Mouse (Mus musculus) midbrain, embryonic 16.5 days (tissue): ENCODE measurements around the gene Fbxl15. TPM values are rescaled to one million over a fixed set of nuclear protein-coding genes. Genes with fewer than 3 reads are reported as not detected.
A peak's percentile ranks its signal among the peaks of the same experiment; 100 is the strongest.

ENCODE experiments used
- ATAC-seq: fragments of 200-750 bp; cut with Nextera tagmentation; 2 replicates; pipeline ENCODE4 v1.8.0; 2017; ENCODE audit warnings: moderate TSS enrichment
- H3K27ac ChIP-seq: fragments of 300-500 bp; sonication (generic); 2 replicates; pipeline ENCODE4 v1.5.1; 2014; ENCODE audit warnings: mild to moderate bottlenecking, low read length, mixed read lengths
- H3K27me3 ChIP-seq: fragments of 300-500 bp; sonication (generic); 2 replicates; pipeline ENCODE4 v1.6.1; 2014; ENCODE audit warnings: low read depth, low read length, mixed read lengths; ENCODE audit not compliant: control insufficient read depth, insufficient read depth
- H3K36me3 ChIP-seq: fragments of 300-500 bp; sonication (generic); 2 replicates; pipeline ENCODE4 v1.6.1; 2014; ENCODE audit warnings: mild to moderate bottlenecking, low read length, moderate library complexity, mixed read lengths; ENCODE audit not compliant: control insufficient read depth, insufficient read depth
- H3K4me1 ChIP-seq: fragments of 300-500 bp; sonication (generic); 2 replicates; pipeline ENCODE4 v1.6.1; 2014; ENCODE audit warnings: mild to moderate bottlenecking, low read length, mixed read lengths; ENCODE audit not compliant: control insufficient read depth, insufficient read depth
- H3K4me2 ChIP-seq: fragments of 300-500 bp; sonication (generic); 2 replicates; pipeline ENCODE4 v1.6.1; 2014; ENCODE audit warnings: mild to moderate bottlenecking, low read length, mixed read lengths
- H3K4me3 ChIP-seq: fragments of 300-500 bp; sonication (generic); 2 replicates; pipeline ENCODE4 v1.5.1; 2014; ENCODE audit warnings: low read depth, mild to moderate bottlenecking, low read length, moderate library complexity, mixed read lengths
- H3K9ac ChIP-seq: fragments of 300-500 bp; sonication (generic); 2 replicates; pipeline ENCODE4 v1.6.1; 2014; ENCODE audit warnings: low read depth, low read length, mixed read lengths
- H3K9me3 ChIP-seq: fragments of 300-500 bp; sonication (generic); replicated peaks from 2 replicates; pipeline ENCODE4 v1.6.1; 2014; ENCODE audit warnings: mild to moderate bottlenecking, low read length, mixed read lengths; ENCODE audit not compliant: control insufficient read depth, poor library complexity, severe bottlenecking
- WGBS: fragments of 180-500 bp; shearing (Covaris S2); extraction: QIAGEN DNeasy Blood & Tissue Kit; methylation state at CpG from one replicate; pipeline ENCODE4 v1.1.7; 2014; 5-methylcytosine and 5-hydroxymethylcytosine counted together
- polyA plus RNA-seq: library from polyadenylated mRNA; unstranded; fragments of >200 nt; fragmentation: Nextera tagmentation; extraction: Ambion mirVana; gene quantifications from 2 replicates; pipeline ENCODE4 v1.2.1, GENCODE M21; 2015

The Fbxl15 gene
- polyA plus RNA-seq, 1 experiment from 2014 or later: 51.3 TPM

GRCm38 (mm10) chr19:46326756-46327305 is 1.2 kb upstream of the Fbxl15 start, which contains the start of gene Psd:
Psd (minus strand) TSS chr19:46327156.
- Histone ChIP-seq H3K9ac (peak within 1 kb of the TSS; percentile 85), H3K36me3 (peaks cover 10% of the 10 kb centered on the region), H3K27me3 (no peaks in the 10 kb centered on the region), H3K4me3 (peak within 1 kb of the TSS; percentile 75), H3K4me1 (peaks cover 57% of the 10 kb centered on the region), H3K9me3 (no peaks in the 10 kb centered on the region), H3K27ac (peak within 1 kb of the TSS; percentile 98), H3K4me2 (peak within 1 kb of the TSS; percentile 98)
- under 1% methylated on average over 34 of the region's 35 CpGs for WGBS
- ATAC-seq: no peak

DNA sequence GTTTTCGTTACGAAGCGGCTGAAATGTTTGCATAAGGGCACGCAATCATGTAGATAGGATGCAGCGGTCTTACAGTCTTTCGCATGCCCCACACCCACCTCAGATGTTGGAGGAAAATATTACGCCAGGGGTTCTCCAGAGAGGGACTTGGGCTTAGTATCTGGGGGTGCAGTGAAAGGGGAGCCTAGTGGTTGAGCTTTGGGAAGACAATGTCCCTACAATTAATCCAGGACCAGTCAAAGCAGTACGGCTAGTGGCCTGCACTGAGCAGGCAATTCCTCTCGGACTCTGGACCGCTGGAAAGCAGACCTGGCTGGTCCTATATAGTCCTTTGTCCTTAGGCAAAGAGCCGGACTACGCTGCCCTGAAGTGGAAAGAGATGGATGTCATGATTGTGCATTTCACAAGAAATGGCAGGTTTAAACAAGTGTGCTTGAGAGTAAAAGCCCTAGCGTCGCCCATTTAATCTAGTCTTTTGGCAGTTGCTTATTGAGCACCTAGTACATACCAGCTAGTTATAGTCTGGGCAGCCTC is 386 bp upstream of the Fbxl15 start:
- H3K4me1 ChIP-seq: peaks cover 49% of the 10 kb centered on the region
- peak overlapping the region; percentile 75 for H3K4me3 ChIP-seq
- ATAC-seq: peak; percentile 0; the same call in 1 of the 2 replicates
- peak overlapping the region; percentile 98 for H3K4me2 ChIP-seq
- H3K27ac ChIP-seq: peak overlapping the region; percentile 98
- 26% methylated on average over 14 of the region's 14 CpGs for WGBS
- peaks cover 15% of the 10 kb centered on the region for H3K36me3 ChIP-seq
- H3K9me3 ChIP-seq: no peaks in the 10 kb centered on the region
- H3K9ac ChIP-seq: peak overlapping the region; percentile 85
- H3K27me3 ChIP-seq: no peaks in the 10 kb centered on the region

DNA sequence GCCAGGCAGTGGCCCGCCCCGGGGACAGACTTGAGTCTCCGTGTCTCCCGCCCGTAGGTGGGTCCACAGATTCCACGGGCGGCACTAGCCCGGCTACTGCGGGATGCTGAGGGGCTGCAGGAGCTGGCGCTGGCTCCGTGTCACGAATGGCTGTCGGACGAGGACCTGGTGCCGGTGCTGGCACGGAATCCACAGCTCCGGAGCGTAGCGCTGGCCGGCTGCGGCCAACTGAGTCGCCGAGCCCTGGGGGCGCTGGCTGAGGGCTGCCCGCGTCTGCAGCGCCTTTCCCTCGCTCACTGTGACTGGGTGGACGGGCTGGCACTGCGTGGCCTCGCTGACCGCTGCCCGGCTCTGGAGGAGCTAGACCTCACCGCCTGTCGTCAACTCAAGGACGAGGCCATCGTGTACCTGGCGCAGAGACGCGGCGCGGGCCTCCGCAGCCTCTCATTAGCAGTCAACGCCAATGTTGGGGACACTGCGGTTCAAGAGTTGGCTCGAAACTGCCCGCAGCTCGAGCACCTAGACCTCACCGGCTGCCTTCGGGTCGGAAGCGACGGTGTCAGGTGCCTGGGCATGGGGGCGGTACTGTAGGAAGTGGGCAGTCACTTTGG is 1.2 kb downstream of the Fbxl15 start:
- H3K4me2 ChIP-seq: peak overlapping the region; percentile 98
- H3K9ac ChIP-seq: peak overlapping the region; percentile 85
- no peaks in the 10 kb centered on the region for H3K27me3 ChIP-seq
- peaks cover 15% of the 10 kb centered on the region for H3K36me3 ChIP-seq
- peak overlapping the region; percentile 98 for H3K27ac ChIP-seq
- peak; percentile 7; the same call in 1 of the 2 replicates for ATAC-seq
- no peaks in the 10 kb centered on the region for H3K9me3 ChIP-seq
- under 1% methylated on average over 54 of the region's 54 CpGs for WGBS
- H3K4me3 ChIP-seq: peak overlapping the region; percentile 75
- peaks cover 34% of the 10 kb centered on the region for H3K4me1 ChIP-seq

DNA sequence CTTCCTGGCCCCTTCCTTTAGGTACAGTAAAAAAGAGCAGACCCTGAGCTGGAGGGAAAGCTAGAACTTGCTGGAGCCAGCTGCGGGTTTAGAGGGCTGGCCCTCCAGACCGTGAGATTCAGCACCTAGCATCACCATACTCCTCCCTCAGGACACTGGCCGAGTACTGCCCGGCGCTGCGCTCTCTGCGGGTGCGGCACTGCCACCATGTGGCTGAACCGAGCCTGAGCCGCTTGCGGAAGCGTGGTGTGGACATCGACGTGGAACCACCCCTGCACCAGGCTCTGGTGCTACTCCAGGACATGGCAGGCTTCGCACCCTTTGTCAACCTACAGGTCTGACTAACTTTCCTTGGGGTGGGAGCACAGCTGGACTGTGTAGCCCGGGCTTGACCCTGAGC is 2.0 kb downstream of the Fbxl15 start:
- Histone ChIP-seq H3K9ac (no peak overlapping the region), H3K4me1 (peaks cover 26% of the 10 kb centered on the region), H3K4me3 (no peak overlapping the region), H3K27ac (no peak overlapping the region), H3K36me3 (peaks cover 15% of the 10 kb centered on the region), H3K27me3 (no peaks in the 10 kb centered on the region), H3K9me3 (no peaks in the 10 kb centered on the region), H3K4me2 (peak overlapping the region; percentile 98)
- no peak for ATAC-seq
- WGBS: 6% methylated on average over 16 of the region's 16 CpGs

DNA sequence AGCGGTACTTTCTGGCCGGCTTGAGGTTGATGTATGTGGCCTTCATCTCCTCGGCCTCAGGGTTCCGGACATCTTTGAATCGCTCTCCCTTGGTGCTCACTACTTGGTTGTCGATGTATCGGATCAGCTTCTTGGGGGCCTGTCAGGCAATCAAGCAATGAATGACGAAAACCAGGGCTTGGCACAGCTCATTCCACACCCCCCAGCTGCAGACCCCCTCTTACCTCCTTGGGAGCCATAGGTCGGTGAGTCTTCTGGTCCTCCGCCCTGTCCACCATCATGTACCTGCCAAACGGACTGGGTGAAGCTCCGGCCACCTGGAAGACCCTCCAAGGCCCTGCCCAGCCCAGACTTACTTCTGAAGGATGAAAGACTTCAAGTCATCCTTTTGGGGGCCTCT is 2.7 kb downstream of the Fbxl15 start:
- no peaks in the 10 kb centered on the region for H3K9me3 ChIP-seq
- peaks cover 15% of the 10 kb centered on the region for H3K36me3 ChIP-seq
- WGBS: 95% methylated on average over 12 of the region's 12 CpGs
- H3K27ac ChIP-seq: no peak overlapping the region
- no peak overlapping the region for H3K9ac ChIP-seq
- peaks cover 18% of the 10 kb centered on the region for H3K4me1 ChIP-seq
- H3K27me3 ChIP-seq: no peaks in the 10 kb centered on the region
- no peak for ATAC-seq
- no peak overlapping the region for H3K4me3 ChIP-seq
- no peak overlapping the region for H3K4me2 ChIP-seq

GRCm38 (mm10) chr19:46331326-46331725 is 3.3 kb downstream of the Fbxl15 start:
- H3K9me3 ChIP-seq: no peaks in the 10 kb centered on the region
- peaks cover 15% of the 10 kb centered on the region for H3K36me3 ChIP-seq
- H3K27ac ChIP-seq: no peak overlapping the region
- H3K9ac ChIP-seq: no peak overlapping the region
- H3K27me3 ChIP-seq: no peaks in the 10 kb centered on the region
- no peak overlapping the region for H3K4me3 ChIP-seq
- no peak overlapping the region for H3K4me2 ChIP-seq
- WGBS: 91% methylated on average over 14 of the region's 14 CpGs
- H3K4me1 ChIP-seq: peaks cover 18% of the 10 kb centered on the region
- no peak for ATAC-seq

GRCm38 (mm10) chr19:46331936-46332335 is 4.0 kb downstream of the Fbxl15 start:
- no peak for ATAC-seq
- WGBS: 92% methylated on average over 3 of the region's 3 CpGs
- H3K36me3 ChIP-seq: peaks cover 15% of the 10 kb centered on the region
- no peak overlapping the region for H3K4me3 ChIP-seq
- H3K9me3 ChIP-seq: no peaks in the 10 kb centered on the region
- H3K4me1 ChIP-seq: peaks cover 18% of the 10 kb centered on the region
- no peak overlapping the region for H3K4me2 ChIP-seq
- no peaks in the 10 kb centered on the region for H3K27me3 ChIP-seq
- H3K9ac ChIP-seq: no peak overlapping the region
- no peak overlapping the region for H3K27ac ChIP-seq

GRCm38 (mm10) chr19:46332721-46333339 is 4.8 kb downstream of the Fbxl15 start:
- H3K36me3 ChIP-seq: peaks cover 15% of the 10 kb centered on the region
- H3K27me3 ChIP-seq: no peaks in the 10 kb centered on the region
- no peak overlapping the region for H3K4me2 ChIP-seq
- no peak overlapping the region for H3K27ac ChIP-seq
- no peak overlapping the region for H3K4me3 ChIP-seq
- no peak overlapping the region for H3K9ac ChIP-seq
- peaks cover 21% of the 10 kb centered on the region for H3K4me1 ChIP-seq
- no peaks in the 10 kb centered on the region for H3K9me3 ChIP-seq
- WGBS: 35% methylated on average over 7 of the region's 7 CpGs
- ATAC-seq: no peak

- peaks cover 22% of the 10 kb centered on the region for H3K4me1 ChIP-seq
- 89% methylated on average over 3 of the region's 3 CpGs for WGBS
- H3K36me3 ChIP-seq: peaks cover 15% of the 10 kb centered on the region
- no peak overlapping the region for H3K4me2 ChIP-seq
- H3K9me3 ChIP-seq: no peaks in the 10 kb centered on the region
- no peak overlapping the region for H3K27ac ChIP-seq
- no peaks in the 10 kb centered on the region for H3K27me3 ChIP-seq
- no peak for ATAC-seq
- no peak overlapping the region for H3K9ac ChIP-seq
- no peak overlapping the region for H3K4me3 ChIP-seq
Observed at GRCm38 (mm10) chr19:46333906-46334305, 5.9 kb downstream of the Fbxl15 start.
